Mouse (Mus musculus) limb, embryonic 11.5 days (tissue): ENCODE results near the gene Aff3. TPM values are rescaled to one million over a fixed set of nuclear protein-coding genes. Genes with fewer than 3 reads are reported as not detected.

Experiments
- ATAC-seq: fragments of 200-750 bp; cut with Nextera tagmentation; 2 replicates; pipeline ENCODE4 v1.8.0; 2017; ENCODE audit warnings: low read depth; ENCODE audit not compliant: insufficient number of reproducible peaks, low FRiP score, low TSS enrichment
- DNase-seq: peaks from one replicate; pipeline ENCODE4 v3.0.0-alpha.2; 2015; ENCODE audit warnings: low spot score
- H3K27ac ChIP-seq: fragments of 300-500 bp; sonication (generic); replicated peaks from 2 replicates; pipeline ENCODE4 v1.5.1; 2014; ENCODE audit warnings: low read depth, mild to moderate bottlenecking, low read length
- H3K27me3 ChIP-seq: fragments of 300-500 bp; sonication (generic); 2 replicates; pipeline ENCODE4 v1.6.1; 2014; ENCODE audit warnings: mild to moderate bottlenecking, low read length, mixed read lengths; ENCODE audit not compliant: control insufficient read depth, insufficient read depth
- H3K36me3 ChIP-seq: fragments of 300-500 bp; sonication (generic); 2 replicates; pipeline ENCODE4 v1.6.1; 2014; ENCODE audit warnings: mild to moderate bottlenecking, low read length, moderate library complexity, mixed read lengths; ENCODE audit not compliant: control insufficient read depth, insufficient read depth
- H3K4me1 ChIP-seq: fragments of 300-500 bp; sonication (generic); 2 replicates; pipeline ENCODE4 v1.6.1; 2014; ENCODE audit warnings: low read length, mixed read lengths; ENCODE audit not compliant: control insufficient read depth, insufficient read depth
- H3K4me2 ChIP-seq: fragments of 300-500 bp; sonication (generic); 2 replicates; pipeline ENCODE4 v1.6.1; 2014; ENCODE audit warnings: low read depth, mild to moderate bottlenecking, moderate library complexity; ENCODE audit not compliant: severe bottlenecking
- H3K4me3 ChIP-seq: fragments of 300-500 bp; sonication (generic); 2 replicates; pipeline ENCODE4 v1.5.1; 2014; ENCODE audit warnings: low read depth, low read length
- H3K9ac ChIP-seq: fragments of 300-500 bp; sonication (generic); 2 replicates; pipeline ENCODE4 v1.6.1; 2014; ENCODE audit warnings: mild to moderate bottlenecking, low read length
- H3K9me3 ChIP-seq: fragments of 300-500 bp; sonication (generic); 2 replicates; pipeline ENCODE4 v1.6.1; 2016; ENCODE audit warnings: low read length; ENCODE audit not compliant: control insufficient read depth
- WGBS: fragments of 180-500 bp; shearing (Covaris S2); extraction: QIAGEN DNeasy Blood & Tissue Kit; methylation state at CpG from one replicate; pipeline ENCODE4 v1.1.7; 2014; 5-methylcytosine and 5-hydroxymethylcytosine counted together
- polyA plus RNA-seq: library from polyadenylated mRNA; unstranded; fragments of >200 nt; fragmentation: Nextera tagmentation; extraction: Ambion mirVana; gene quantifications from 2 replicates; pipeline ENCODE4 v1.2.1, GENCODE M21; 2014

The Aff3 gene
- polyA plus RNA-seq, 1 experiment from 2014 or later: 43.9 TPM

- WGBS: 67% methylated on average over 6 of the region's 6 CpGs
- H3K27me3 ChIP-seq: no peaks in the 10 kb centered on the region
- DNase-seq: no peak
- no peak overlapping the region for H3K9ac ChIP-seq
- no peak overlapping the region for H3K27ac ChIP-seq
- no peak overlapping the region for H3K4me2 ChIP-seq
- H3K4me3 ChIP-seq: no peak overlapping the region
- no peaks in the 10 kb centered on the region for H3K36me3 ChIP-seq
- no peak for ATAC-seq
- H3K9me3 ChIP-seq: no peaks in the 10 kb centered on the region
- peaks cover 12% of the 10 kb centered on the region for H3K4me1 ChIP-seq
These were observed 165.3 kb downstream of the Aff3 start for GRCm38 (mm10) chr1:38499500-38499899.

GRCm38 (mm10) chr1:38497576-38497975 lies 167.2 kb downstream of the Aff3 start:
- H3K27me3 ChIP-seq: no peaks in the 10 kb centered on the region
- 21% methylated on average over 6 of the region's 6 CpGs for WGBS
- no peak for DNase-seq
- no peaks in the 10 kb centered on the region for H3K36me3 ChIP-seq
- no peaks in the 10 kb centered on the region for H3K9me3 ChIP-seq
- H3K4me3 ChIP-seq: no peak overlapping the region
- H3K9ac ChIP-seq: no peak overlapping the region
- H3K4me2 ChIP-seq: no peak overlapping the region
- H3K4me1 ChIP-seq: peaks cover 8% of the 10 kb centered on the region
- H3K27ac ChIP-seq: no peak overlapping the region
- no peak for ATAC-seq

- Histone ChIP-seq H3K36me3 (no peaks in the 10 kb centered on the region), H3K4me1 (peaks cover 8% of the 10 kb centered on the region), H3K9ac (no peak overlapping the region), H3K27ac (no peak overlapping the region), H3K9me3 (no peaks in the 10 kb centered on the region), H3K4me2 (no peak overlapping the region), H3K27me3 (no peaks in the 10 kb centered on the region), H3K4me3 (no peak overlapping the region)
- DNase-seq (no peak), ATAC-seq (no peak)
- 40% methylated on average over 10 of the region's 10 CpGs for WGBS
These were observed 167.7 kb downstream of the Aff3 start for GRCm38 (mm10) chr1:38496886-38497528.

- no peaks in the 10 kb centered on the region for H3K36me3 ChIP-seq
- no peak overlapping the region for H3K27ac ChIP-seq
- no peak overlapping the region for H3K4me2 ChIP-seq
- WGBS: 93% methylated on average over 2 of the region's 2 CpGs
- no peak for ATAC-seq
- H3K4me3 ChIP-seq: no peak overlapping the region
- DNase-seq: no peak
- no peaks in the 10 kb centered on the region for H3K27me3 ChIP-seq
- H3K9me3 ChIP-seq: no peaks in the 10 kb centered on the region
- H3K9ac ChIP-seq: no peak overlapping the region
- H3K4me1 ChIP-seq: peaks cover 8% of the 10 kb centered on the region
These were observed 169.5 kb downstream of the Aff3 start for GRCm38 (mm10) chr1:38495284-38495683.

DNA sequence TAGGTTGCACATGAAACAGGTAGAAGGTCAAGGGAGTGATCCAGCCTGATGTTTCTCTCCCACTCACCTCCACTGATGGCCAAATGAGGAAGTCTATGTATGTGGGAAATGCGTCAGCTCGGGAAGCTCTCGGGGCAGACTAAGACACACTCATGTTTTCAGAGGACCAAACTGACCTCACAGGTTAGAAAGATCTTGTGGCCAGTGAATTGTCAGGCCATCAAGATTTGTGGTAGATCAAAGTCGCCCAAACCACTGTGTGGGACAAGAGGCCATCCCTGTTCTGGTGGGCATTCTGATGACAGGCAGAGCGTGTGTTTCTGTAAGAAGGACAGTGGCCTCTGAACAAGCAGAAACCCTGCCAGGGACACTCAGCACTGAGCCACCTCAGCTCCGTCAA lies 175.0 kb downstream of the Aff3 start:
- H3K27me3 ChIP-seq: no peaks in the 10 kb centered on the region
- WGBS: 87% methylated on average over 6 of the region's 6 CpGs
- no peak for ATAC-seq

GRCm38 (mm10) chr1:38488667-38489210 lies 176.0 kb downstream of the Aff3 start:
- no peak overlapping the region for H3K4me3 ChIP-seq
- ATAC-seq (no peak), DNase-seq (no peak)
- no peaks in the 10 kb centered on the region for H3K4me1 ChIP-seq
- no peak overlapping the region for H3K27ac ChIP-seq
- H3K27me3 ChIP-seq: no peaks in the 10 kb centered on the region
- WGBS: 67% methylated on average over 8 of the region's 8 CpGs
- no peak overlapping the region for H3K9ac ChIP-seq
- H3K9me3 ChIP-seq: no peaks in the 10 kb centered on the region
- no peak overlapping the region for H3K4me2 ChIP-seq
- H3K36me3 ChIP-seq: no peaks in the 10 kb centered on the region; the same call in 1 of the 2 replicates

More for the DNA sequence above, 175.0 kb downstream of the Aff3 start:
- no peaks in the 10 kb centered on the region; the same call in 1 of the 2 replicates for H3K36me3 ChIP-seq
- no peak overlapping the region for H3K27ac ChIP-seq
- H3K9me3 ChIP-seq: no peaks in the 10 kb centered on the region
- no peak overlapping the region for H3K4me3 ChIP-seq
- no peak overlapping the region for H3K9ac ChIP-seq
- no peaks in the 10 kb centered on the region for H3K4me1 ChIP-seq
- no peak for DNase-seq
- H3K4me2 ChIP-seq: no peak overlapping the region

- no peak overlapping the region for H3K4me2 ChIP-seq
- WGBS: 93% methylated on average over 2 of the region's 2 CpGs
- H3K9ac ChIP-seq: no peak overlapping the region
- DNase-seq: no peak
- H3K36me3 ChIP-seq: no peaks in the 10 kb centered on the region; the same call in 1 of the 2 replicates
- no peak overlapping the region for H3K27ac ChIP-seq
- no peaks in the 10 kb centered on the region for H3K27me3 ChIP-seq
- ATAC-seq: no peak
- no peaks in the 10 kb centered on the region for H3K9me3 ChIP-seq
- no peaks in the 10 kb centered on the region for H3K4me1 ChIP-seq
- no peak overlapping the region for H3K4me3 ChIP-seq
These were observed 176.9 kb downstream of the Aff3 start for GRCm38 (mm10) chr1:38487884-38488283.

- Histone ChIP-seq H3K9me3 (no peaks in the 10 kb centered on the region), H3K27ac (no peak overlapping the region), H3K36me3 (peaks cover 2% of the 10 kb centered on the region), H3K27me3 (no peaks in the 10 kb centered on the region), H3K4me2 (no peak overlapping the region), H3K4me3 (no peak overlapping the region), H3K4me1 (no peaks in the 10 kb centered on the region), H3K9ac (no peak overlapping the region)
- ATAC-seq (no peak), DNase-seq (no peak)
- WGBS: 79% methylated on average over 2 of the region's 2 CpGs
These were observed 181.6 kb downstream of the Aff3 start for GRCm38 (mm10) chr1:38483191-38483590.
